Mouse (Mus musculus) forebrain, embryonic 13.5 days (tissue): Measurements from ENCODE around the gene Bcap29. TPM values are rescaled to one million over a fixed set of nuclear protein-coding genes. Genes with fewer than 3 reads are reported as not detected.

Experiments used
- polyA plus RNA-seq: library from polyadenylated mRNA; unstranded; fragments of >200 nt; fragmentation: Nextera tagmentation; extraction: Ambion mirVana; gene quantifications from 2 replicates; pipeline ENCODE4 v1.2.1, GENCODE M21; 2015

Bcap29 gene
- polyA plus RNA-seq, 1 experiment from 2014 or later: 27.1 TPM

Other genes starting within 250 kb of the Bcap29 start
- 0.09 TPM in 1 of 2 replicates, not detected in the other for gene Slc26a3, start 243.8 kb downstream of the Bcap29 start, polyA plus RNA-seq
- gene Cbll1, start 135.0 kb downstream of the Bcap29 start, polyA plus RNA-seq: 14.7 and 15.9 TPM in 2 replicates
- 0.05 TPM in 1 of 2 replicates, not detected in the other for gene Slc26a4, start 74.7 kb downstream of the Bcap29 start, polyA plus RNA-seq
- gene Dus4l, start 20.2 kb upstream of the Bcap29 start, polyA plus RNA-seq: 11.2 and 12.9 TPM in 2 replicates
- gene Cog5, start 20.2 kb upstream of the Bcap29 start, polyA plus RNA-seq: 24.2 and 27.6 TPM in 2 replicates
- gene Gpr22, start 79.3 kb upstream of the Bcap29 start, polyA plus RNA-seq: 6.6 and 8.7 TPM in 2 replicates